Mouse (Mus musculus): ENCODE measurements around the gene Map2k4. TPM values are rescaled to one million over a fixed set of nuclear protein-coding genes. Genes with fewer than 3 reads are reported as not detected.

Gene Map2k4
- polyA plus RNA-seq, 1 experiment from 2014 or later, result 82.5 TPM

DNA sequence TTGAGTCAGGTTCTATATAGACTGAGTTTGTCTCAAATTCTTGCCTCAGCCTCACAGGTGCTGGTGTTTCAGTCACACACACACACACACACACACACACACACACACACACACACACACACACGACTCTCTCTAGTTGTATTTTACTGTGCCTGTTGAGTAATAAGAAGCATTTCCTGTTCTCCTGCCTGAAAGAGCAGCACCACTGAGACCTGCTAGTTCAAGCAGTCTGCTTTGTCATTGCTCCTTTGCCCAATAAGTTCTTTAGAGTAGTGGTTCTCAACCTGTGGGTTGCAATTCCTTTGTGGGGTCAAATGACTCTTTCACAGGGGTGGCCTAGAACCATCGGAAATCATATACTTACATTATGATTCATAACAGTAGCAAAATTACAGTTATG is 47.7 kb downstream of the Map2k4 start:
- H3K4me1 ChIP-seq (ENCODE audit: control insufficient read depth, insufficient read depth, low read length), result no peaks in the 10 kb centered on the region
- 70% methylated on average over 2 of the region's 2 CpGs for WGBS
- ATAC-seq (ENCODE audit: low FRiP score, low TSS enrichment), result no peak
- no peak overlapping the region for H3K4me3 ChIP-seq (ENCODE audit: low read length)
- H3K9ac ChIP-seq (ENCODE audit: low read depth, low read length), result no peak overlapping the region
- no peak overlapping the region for H3K4me2 ChIP-seq (replicated peaks; ENCODE audit: low read depth, low read length)
- no peaks in the 10 kb centered on the region for H3K27me3 ChIP-seq (ENCODE audit: control insufficient read depth, insufficient read depth, low read length)
- H3K36me3 ChIP-seq (ENCODE audit: control insufficient read depth, insufficient read depth, low read length), result no peaks in the 10 kb centered on the region
- H3K9me3 ChIP-seq (ENCODE audit: control insufficient read depth, low read length), result no peaks in the 10 kb centered on the region
- no peak overlapping the region for H3K27ac ChIP-seq (ENCODE audit: low read depth, low read length)

- no peaks in the 10 kb centered on the region for H3K9me3 ChIP-seq (ENCODE audit: control insufficient read depth, low read length)
- no peak overlapping the region for H3K4me2 ChIP-seq (replicated peaks; ENCODE audit: low read depth, low read length)
- H3K27ac ChIP-seq (ENCODE audit: low read depth, low read length), result no peak overlapping the region
- no peaks in the 10 kb centered on the region for H3K27me3 ChIP-seq (ENCODE audit: control insufficient read depth, insufficient read depth, low read length)
- H3K4me1 ChIP-seq (ENCODE audit: control insufficient read depth, insufficient read depth, low read length), result no peaks in the 10 kb centered on the region
- no peaks in the 10 kb centered on the region for H3K36me3 ChIP-seq (ENCODE audit: control insufficient read depth, insufficient read depth, low read length)
- ATAC-seq (ENCODE audit: low FRiP score, low TSS enrichment), result no peak
- no peak overlapping the region for H3K9ac ChIP-seq (ENCODE audit: low read depth, low read length)
- H3K4me3 ChIP-seq (ENCODE audit: low read length), result no peak overlapping the region
Observed at GRCm38 (mm10) chr11:65739880-65740279, 48.2 kb downstream of the Map2k4 start.

DNA sequence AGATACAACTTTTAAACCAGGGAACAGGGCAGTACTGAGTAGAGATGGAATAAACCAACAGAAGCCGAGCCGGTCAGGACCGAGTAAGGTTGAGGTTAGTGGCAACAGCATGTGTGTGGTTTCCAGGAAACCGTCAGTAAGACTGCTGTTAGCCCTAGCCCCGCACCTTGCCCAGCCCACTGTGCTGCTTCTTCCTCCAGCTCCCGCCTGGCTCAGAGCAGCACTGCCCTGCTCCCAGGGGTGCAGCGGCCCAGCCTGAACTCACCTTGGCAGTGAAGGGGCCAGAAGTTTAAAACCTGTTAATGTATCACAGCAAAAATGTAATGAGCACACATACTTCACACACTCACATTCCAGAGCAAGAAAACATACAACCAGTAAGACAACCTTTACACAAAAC is 53.4 kb downstream of the Map2k4 start:
- H3K4me2 ChIP-seq (replicated peaks; ENCODE audit: low read depth, low read length), result no peak overlapping the region
- H3K4me1 ChIP-seq (ENCODE audit: control insufficient read depth, insufficient read depth, low read length), result no peaks in the 10 kb centered on the region
- WGBS, result 84% methylated on average over 7 of the region's 7 CpGs
- no peaks in the 10 kb centered on the region for H3K9me3 ChIP-seq (ENCODE audit: control insufficient read depth, low read length)
- no peaks in the 10 kb centered on the region for H3K27me3 ChIP-seq (ENCODE audit: control insufficient read depth, insufficient read depth, low read length)
- H3K36me3 ChIP-seq (ENCODE audit: control insufficient read depth, insufficient read depth, low read length), result no peaks in the 10 kb centered on the region
- H3K9ac ChIP-seq (ENCODE audit: low read depth, low read length), result no peak overlapping the region
- H3K4me3 ChIP-seq (ENCODE audit: low read length), result no peak overlapping the region
- no peak overlapping the region for H3K27ac ChIP-seq (ENCODE audit: low read depth, low read length)
- no peak for ATAC-seq (ENCODE audit: low FRiP score, low TSS enrichment)

GRCm38 (mm10) chr11:65729623-65730217 is 58.4 kb downstream of the Map2k4 start:
- Histone ChIP-seq H3K9ac (ENCODE audit: low read depth, low read length) (no peak overlapping the region), H3K9me3 (ENCODE audit: control insufficient read depth, low read length) (no peaks in the 10 kb centered on the region), H3K27ac (ENCODE audit: low read depth, low read length) (no peak overlapping the region), H3K4me2 (replicated peaks; ENCODE audit: low read depth, low read length) (no peak overlapping the region), H3K4me3 (ENCODE audit: low read length) (no peak overlapping the region), H3K4me1 (ENCODE audit: control insufficient read depth, insufficient read depth, low read length) (no peaks in the 10 kb centered on the region), H3K27me3 (ENCODE audit: control insufficient read depth, insufficient read depth, low read length) (no peaks in the 10 kb centered on the region), H3K36me3 (ENCODE audit: control insufficient read depth, insufficient read depth, low read length) (peaks cover 5% of the 10 kb centered on the region; the same call in 1 of the 2 replicates)
- ATAC-seq (ENCODE audit: low FRiP score, low TSS enrichment), result no peak
- WGBS, result 83% methylated on average over 6 of the region's 6 CpGs

DNA sequence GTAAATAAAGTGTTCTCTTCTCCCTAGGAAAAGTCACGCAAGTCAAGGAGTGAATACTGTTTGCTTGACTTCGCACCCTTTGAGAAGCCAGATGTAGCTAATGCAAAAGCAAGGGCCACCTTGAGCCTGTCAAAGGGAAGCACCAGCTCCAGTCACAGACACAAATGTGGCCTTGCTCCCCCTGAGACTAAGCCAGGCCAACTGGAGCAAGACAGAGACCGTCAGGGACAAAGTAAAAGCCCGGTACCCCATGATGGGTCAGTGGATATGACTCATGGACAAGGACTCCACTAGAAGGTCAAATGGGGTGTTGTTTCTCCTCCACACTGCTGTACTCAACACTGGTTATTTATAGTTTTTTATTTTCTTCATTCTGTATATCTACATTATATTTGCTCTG is 59.2 kb downstream of the Map2k4 start:
- WGBS, result 91% methylated on average over 4 of the region's 4 CpGs

DNA sequence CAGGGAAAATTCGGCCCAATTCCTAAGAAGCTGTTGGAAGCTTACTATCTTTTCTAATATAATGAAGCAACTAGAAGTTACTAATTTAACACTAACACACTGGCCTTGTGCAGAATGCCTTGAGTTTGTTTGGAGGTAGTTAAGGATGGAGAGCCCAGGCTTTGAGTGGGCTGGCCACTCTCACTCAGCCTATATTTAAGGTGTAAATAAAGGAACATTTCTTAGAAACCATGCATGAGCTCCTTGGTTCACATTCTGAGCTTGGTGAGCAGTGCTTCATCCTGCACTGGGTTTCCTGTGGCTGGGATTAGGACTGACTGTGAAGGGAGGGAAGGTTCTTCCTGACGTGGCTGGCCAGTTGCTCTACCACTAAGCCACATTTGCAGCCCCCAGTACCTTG is 64.4 kb downstream of the Map2k4 start:
- peaks cover 8% of the 10 kb centered on the region; the same call in 1 of the 2 replicates for H3K36me3 ChIP-seq (ENCODE audit: control insufficient read depth, insufficient read depth, low read length)
- H3K27ac ChIP-seq (ENCODE audit: low read depth, low read length), result no peak overlapping the region
- no peaks in the 10 kb centered on the region for H3K9me3 ChIP-seq (ENCODE audit: control insufficient read depth, low read length)
- H3K9ac ChIP-seq (ENCODE audit: low read depth, low read length), result no peak overlapping the region
- no peak for ATAC-seq (ENCODE audit: low FRiP score, low TSS enrichment)
- H3K4me1 ChIP-seq (ENCODE audit: control insufficient read depth, insufficient read depth, low read length), result no peaks in the 10 kb centered on the region
- 87% methylated on average over 2 of the region's 2 CpGs for WGBS
- no peak overlapping the region for H3K4me2 ChIP-seq (replicated peaks; ENCODE audit: low read depth, low read length)
- no peak overlapping the region for H3K4me3 ChIP-seq (ENCODE audit: low read length)
- no peaks in the 10 kb centered on the region for H3K27me3 ChIP-seq (ENCODE audit: control insufficient read depth, insufficient read depth, low read length)

More for the DNA sequence above, 59.2 kb downstream of the Map2k4 start:
- Histone ChIP-seq H3K4me3 (ENCODE audit: low read length) (no peak overlapping the region), H3K9me3 (ENCODE audit: control insufficient read depth, low read length) (no peaks in the 10 kb centered on the region), H3K36me3 (ENCODE audit: control insufficient read depth, insufficient read depth, low read length) (peaks cover 5% of the 10 kb centered on the region; the same call in 1 of the 2 replicates), H3K4me2 (replicated peaks; ENCODE audit: low read depth, low read length) (no peak overlapping the region), H3K9ac (ENCODE audit: low read depth, low read length) (no peak overlapping the region), H3K27me3 (ENCODE audit: control insufficient read depth, insufficient read depth, low read length) (no peaks in the 10 kb centered on the region), H3K27ac (ENCODE audit: low read depth, low read length) (no peak overlapping the region), H3K4me1 (ENCODE audit: control insufficient read depth, insufficient read depth, low read length) (no peaks in the 10 kb centered on the region)
- no peak for ATAC-seq (ENCODE audit: low FRiP score, low TSS enrichment)

GRCm38 (mm10) chr11:65721615-65722014 is 66.5 kb downstream of the Map2k4 start:
- Histone ChIP-seq H3K36me3 (ENCODE audit: control insufficient read depth, insufficient read depth, low read length) (peaks cover 12% of the 10 kb centered on the region; the same call in 1 of the 2 replicates), H3K27me3 (ENCODE audit: control insufficient read depth, insufficient read depth, low read length) (no peaks in the 10 kb centered on the region), H3K4me1 (ENCODE audit: control insufficient read depth, insufficient read depth, low read length) (no peaks in the 10 kb centered on the region), H3K4me3 (ENCODE audit: low read length) (no peak overlapping the region), H3K27ac (ENCODE audit: low read depth, low read length) (no peak overlapping the region), H3K9ac (ENCODE audit: low read depth, low read length) (no peak overlapping the region), H3K4me2 (replicated peaks; ENCODE audit: low read depth, low read length) (no peak overlapping the region), H3K9me3 (ENCODE audit: control insufficient read depth, low read length) (no peaks in the 10 kb centered on the region)
- WGBS, result 94% methylated on average over 3 of the region's 3 CpGs
- no peak for ATAC-seq (ENCODE audit: low FRiP score, low TSS enrichment)

- WGBS, result 79% methylated on average over 1 of the region's 1 CpGs
- Histone ChIP-seq H3K9me3 (ENCODE audit: control insufficient read depth, low read length) (no peaks in the 10 kb centered on the region), H3K9ac (ENCODE audit: low read depth, low read length) (no peak overlapping the region), H3K27ac (ENCODE audit: low read depth, low read length) (no peak overlapping the region), H3K4me1 (ENCODE audit: control insufficient read depth, insufficient read depth, low read length) (no peaks in the 10 kb centered on the region), H3K4me3 (ENCODE audit: low read length) (no peak overlapping the region), H3K36me3 (ENCODE audit: control insufficient read depth, insufficient read depth, low read length) (peaks cover 10% of the 10 kb centered on the region; the same call in 1 of the 2 replicates), H3K4me2 (replicated peaks; ENCODE audit: low read depth, low read length) (no peak overlapping the region), H3K27me3 (ENCODE audit: control insufficient read depth, insufficient read depth, low read length) (no peaks in the 10 kb centered on the region)
- no peak for ATAC-seq (ENCODE audit: low FRiP score, low TSS enrichment)
Observed at GRCm38 (mm10) chr11:65719960-65720359, 68.1 kb downstream of the Map2k4 start.

DNA sequence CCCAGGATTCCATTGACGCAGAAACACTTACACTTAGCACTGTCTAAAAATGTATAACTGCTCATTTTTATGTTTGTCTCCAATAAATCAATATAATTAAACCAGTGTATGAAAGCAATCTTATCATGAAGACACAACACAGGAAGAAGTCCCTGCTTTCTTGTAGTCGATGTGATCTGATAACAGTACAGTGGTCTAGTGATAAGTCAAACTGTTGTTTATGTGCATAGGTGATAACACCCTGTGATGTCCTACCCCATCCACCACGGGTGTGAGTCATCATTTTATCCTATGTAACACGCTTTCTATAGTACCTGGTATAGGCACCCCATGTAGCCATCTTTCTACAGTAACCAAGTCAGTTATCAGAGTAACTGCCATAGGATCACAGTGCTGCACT is 74.3 kb downstream of the Map2k4 start:
- no peak for ATAC-seq (ENCODE audit: low FRiP score, low TSS enrichment)
- Histone ChIP-seq H3K4me3 (ENCODE audit: low read length) (no peak overlapping the region), H3K4me1 (ENCODE audit: control insufficient read depth, insufficient read depth, low read length) (peaks cover 4% of the 10 kb centered on the region; the same call in 1 of the 2 replicates), H3K9ac (ENCODE audit: low read depth, low read length) (no peak overlapping the region), H3K36me3 (ENCODE audit: control insufficient read depth, insufficient read depth, low read length) (peaks cover 15% of the 10 kb centered on the region; the same call in 1 of the 2 replicates), H3K9me3 (ENCODE audit: control insufficient read depth, low read length) (no peaks in the 10 kb centered on the region), H3K27me3 (ENCODE audit: control insufficient read depth, insufficient read depth, low read length) (no peaks in the 10 kb centered on the region), H3K4me2 (replicated peaks; ENCODE audit: low read depth, low read length) (no peak overlapping the region), H3K27ac (ENCODE audit: low read depth, low read length) (no peak overlapping the region)
- WGBS, result 83% methylated on average over 4 of the region's 4 CpGs
